Mouse (Mus musculus): ENCODE measurements around the gene Rnase9.

- TF ChIP-seq POLR2A (IDR thresholded peaks at IDR 0.05; ENCODE audit: extremely low read depth, insufficient read depth, low read length) (no peak), CTCF (IDR thresholded peaks at IDR 0.05; ENCODE audit: extremely low read depth, insufficient read depth, low read length) (peak; percentile 56)
Observed at GRCm38 (mm10) chr14:51026391-51027133, 15.1 kb downstream of the Rnase9 start.
